ENCODE assay signal across 11 mouse cellular contexts in genomic region chr1:132420206-132420605, GRCm38 (mm10).
"Had no signal": no experiment of that assay in that cellular context is flagged by ENCODE, and none has a peak within 500 bp of the region (broad histone marks: within the 10 kb centered on the region; RNA-seq: fewer than 3 reads in every experiment).

No protein-coding gene starts in this region.

- H3K36me3 ChIP-seq: limb, embryonic 15.5 days; neural tube, embryonic 12.5 days had no signal

- ATAC-seq: intestine, postnatal 0 days; midbrain, embryonic 13.5 days had no signal

- H3K27ac ChIP-seq: limb, embryonic 15.5 days; liver, embryonic 13.5 days; midbrain, embryonic 13.5 days; neural tube, embryonic 12.5 days had no signal

- H3K9ac ChIP-seq: limb, embryonic 15.5 days; liver, embryonic 13.5 days; midbrain, embryonic 13.5 days; neural tube, embryonic 12.5 days had no signal

- H3K27me3 ChIP-seq: limb, embryonic 15.5 days; liver, embryonic 13.5 days; midbrain, embryonic 13.5 days; neural tube, embryonic 12.5 days had no signal

- H3K4me2 ChIP-seq: limb, embryonic 15.5 days; liver, embryonic 13.5 days; neural tube, embryonic 12.5 days had no signal

- H3K4me3 ChIP-seq: limb, embryonic 15.5 days; liver, embryonic 13.5 days; midbrain, embryonic 13.5 days; neural tube, embryonic 12.5 days had no signal

- H3K9me3 ChIP-seq: limb, embryonic 15.5 days; liver, embryonic 13.5 days; midbrain, embryonic 13.5 days; neural tube, embryonic 12.5 days had no signal

- DNase-seq: kidney, adult 8-10 months; layer of hippocampus, adult 9-11 months; left cerebral cortex, postnatal 4 days; liver, embryonic 13.5 days; lung, adult 18-20 months; right cerebral cortex, postnatal 25 days; thymus, postnatal 36 days had no signal
